Mouse (Mus musculus) embryonic facial prominence, embryonic 11.5 days (tissue): ENCODE measurements around the gene Rab24. TPM values are rescaled to one million over a fixed set of nuclear protein-coding genes. Genes with fewer than 3 reads are reported as not detected.

Experiments
- ATAC-seq: fragments of 200-750 bp; cut with Nextera tagmentation; replicated peaks from 2 replicates; pipeline ENCODE4 v1.8.0; 2017; ENCODE audit warnings: low read depth; ENCODE audit not compliant: insufficient number of reproducible peaks, low FRiP score, low TSS enrichment
- DNase-seq: peaks from one replicate; pipeline ENCODE4 v3.0.0-alpha.2; 2015; ENCODE audit warnings: low spot score
- H3K27ac ChIP-seq: fragments of 300-500 bp; sonication (generic); replicated peaks from 2 replicates; pipeline ENCODE4 v1.5.1; 2014; ENCODE audit warnings: mild to moderate bottlenecking, low read depth, low read length, control low read depth
- H3K27me3 ChIP-seq: fragments of 300-500 bp; sonication (generic); 2 replicates; pipeline ENCODE4 v1.6.1; 2014; ENCODE audit warnings: mild to moderate bottlenecking, low read length, moderate library complexity, mixed read lengths; ENCODE audit not compliant: control insufficient read depth, insufficient read depth
- H3K36me3 ChIP-seq: fragments of 300-500 bp; sonication (generic); replicated peaks from 2 replicates; pipeline ENCODE4 v1.6.1; 2014; ENCODE audit warnings: low read depth, mild to moderate bottlenecking, low read length, moderate library complexity, mixed read lengths; ENCODE audit not compliant: control insufficient read depth, insufficient read depth
- H3K4me1 ChIP-seq: fragments of 300-500 bp; sonication (generic); 2 replicates; pipeline ENCODE4 v1.6.1; 2014; ENCODE audit warnings: low read length, mixed read lengths; ENCODE audit not compliant: control insufficient read depth, insufficient read depth
- H3K4me2 ChIP-seq: fragments of 300-500 bp; sonication (generic); 2 replicates; pipeline ENCODE4 v1.6.1; 2014; ENCODE audit warnings: low read depth, mild to moderate bottlenecking, control low read depth, low read length, moderate library complexity
- H3K4me3 ChIP-seq: fragments of 300-500 bp; sonication (generic); 2 replicates; pipeline ENCODE4 v1.5.1; 2014; ENCODE audit warnings: low read depth, low read length, control low read depth
- H3K9ac ChIP-seq: fragments of 300-500 bp; sonication (generic); replicated peaks from 2 replicates; pipeline ENCODE4 v1.6.1; 2014; ENCODE audit warnings: mild to moderate bottlenecking, control low read depth, low read length
- H3K9me3 ChIP-seq: fragments of 300-500 bp; sonication (generic); replicated peaks from 2 replicates; pipeline ENCODE4 v1.6.1; 2016; ENCODE audit warnings: mild to moderate bottlenecking, low read length, inconsistent platforms, mixed read lengths; ENCODE audit not compliant: control insufficient read depth
- WGBS: fragments of 180-500 bp; shearing (Covaris S2); extraction: QIAGEN DNeasy Blood & Tissue Kit; methylation state at CpG from one replicate; pipeline ENCODE4 v1.1.7; 2014; 5-methylcytosine and 5-hydroxymethylcytosine counted together
- polyA plus RNA-seq: library from polyadenylated mRNA; unstranded; fragments of >200 nt; fragmentation: Nextera tagmentation; extraction: Ambion mirVana; gene quantifications from 2 replicates; pipeline ENCODE4 v1.2.1, GENCODE M21; 2014

Rab24 gene
- 84.8 and 104 TPM in 2 replicates for polyA plus RNA-seq

DNA sequence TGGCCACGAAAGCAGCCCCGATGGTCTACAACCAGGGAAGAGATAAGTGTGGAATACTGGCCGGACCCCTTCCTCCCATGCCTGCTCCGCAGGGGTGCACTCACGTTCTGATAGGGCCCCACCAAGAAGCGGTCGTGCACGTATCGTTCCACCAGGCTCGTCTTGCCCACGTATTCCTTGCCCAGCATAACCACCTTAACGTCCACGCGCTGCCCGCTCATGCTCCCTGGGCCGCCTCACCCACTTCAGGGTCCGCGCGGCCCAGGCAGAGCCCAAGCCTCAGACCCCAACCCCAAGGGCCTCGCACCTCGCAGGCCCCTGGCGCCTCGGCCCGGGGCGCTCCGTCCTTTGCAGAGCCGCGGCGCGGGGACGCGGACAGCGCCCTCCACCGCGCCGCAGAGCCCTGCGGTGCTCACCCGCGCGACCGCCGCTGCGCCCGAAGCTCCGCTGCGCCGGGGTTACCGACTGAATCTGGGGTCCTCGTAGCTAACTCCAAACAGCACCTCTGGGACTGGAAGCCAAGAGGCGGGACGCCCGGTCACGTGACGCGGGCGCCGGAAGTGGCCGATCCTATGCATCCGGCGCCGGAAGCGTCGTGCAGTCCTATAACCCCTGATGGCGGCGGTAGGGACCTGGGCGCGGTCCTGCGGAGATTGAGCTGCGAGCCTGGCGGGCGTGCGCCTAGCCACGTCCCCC lies at the start of gene Rab24:
Rab24 (minus strand) TSS at position 513 of the 696 bp plus-strand sequence.
- peak; percentile 84 for ATAC-seq

DNA sequence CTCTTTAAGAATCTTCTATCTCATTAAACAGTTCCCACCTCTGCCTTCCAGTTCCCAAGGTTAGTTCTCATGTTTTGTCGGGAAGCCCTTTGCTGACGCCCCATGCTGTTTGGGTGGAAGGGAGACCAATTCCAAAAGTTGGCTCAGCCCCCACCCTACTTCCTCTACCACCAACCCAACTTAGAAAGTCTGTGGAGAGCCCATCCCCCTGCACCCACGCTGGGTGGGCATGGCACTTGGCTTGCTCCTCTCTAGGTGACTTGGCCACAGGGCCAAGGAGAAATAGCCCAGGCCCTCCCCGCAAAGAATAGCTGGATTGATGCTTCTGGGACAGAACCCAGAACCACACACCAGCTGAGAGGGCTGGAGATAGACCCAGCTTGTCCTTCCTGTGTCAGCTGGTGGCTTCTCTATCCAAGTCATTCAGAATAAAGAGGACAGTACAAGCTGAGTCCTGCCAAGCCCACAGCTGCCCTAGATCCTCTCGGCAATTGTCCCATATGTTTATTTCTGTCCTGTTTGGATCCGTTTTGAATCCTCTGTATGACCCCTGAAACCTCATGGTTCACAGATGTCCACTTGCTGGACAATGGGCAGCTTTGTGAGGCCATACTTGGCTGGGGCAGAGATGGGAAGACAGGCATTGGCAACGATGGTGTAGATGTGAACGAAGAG lies 49.4 kb upstream of the Rab24 start:
- Histone ChIP-seq H3K4me3 (no peak overlapping the region), H3K9ac (no peak overlapping the region), H3K27ac (no peak overlapping the region), H3K4me2 (no peak overlapping the region), H3K27me3 (no peaks in the 10 kb centered on the region), H3K9me3 (no peaks in the 10 kb centered on the region), H3K36me3 (no peaks in the 10 kb centered on the region), H3K4me1 (no peaks in the 10 kb centered on the region)
- 54% methylated on average over 8 of the region's 8 CpGs for WGBS
- ATAC-seq (no peak), DNase-seq (no peak)

More for the DNA sequence above, at the start of gene Rab24:
- Histone ChIP-seq H3K4me3 (peak within 1 kb of the TSS; percentile 95), H3K27ac (peak within 1 kb of the TSS; percentile 54; the same call in 1 of the 2 replicates), H3K9me3 (no peaks in the 10 kb centered on the region), H3K9ac (peak within 1 kb of the TSS; percentile 95), H3K36me3 (peaks cover 13% of the 10 kb centered on the region), H3K4me2 (peak within 1 kb of the TSS; percentile 80), H3K27me3 (no peaks in the 10 kb centered on the region), H3K4me1 (no peaks in the 10 kb centered on the region)
- under 1% methylated on average over 73 of the region's 73 CpGs for WGBS
- peak; percentile 97 for DNase-seq

GRCm38 (mm10) chr13:55370234-55370633 lies 48.5 kb upstream of the Rab24 start:
- 67% methylated on average over 3 of the region's 3 CpGs for WGBS
- no peak for DNase-seq

GRCm38 (mm10) chr13:55369531-55370114 lies 47.9 kb upstream of the Rab24 start, which contains the start of gene Rgs14:
Gene Rgs14 (plus strand): TSS chr13:55369732.
- Histone ChIP-seq H3K27me3 (no peaks in the 10 kb centered on the region), H3K4me3 (no peak within 1 kb of the TSS), H3K9me3 (no peaks in the 10 kb centered on the region), H3K27ac (no peak within 1 kb of the TSS), H3K9ac (no peak within 1 kb of the TSS), H3K4me1 (no peaks in the 10 kb centered on the region), H3K36me3 (no peaks in the 10 kb centered on the region), H3K4me2 (no peak within 1 kb of the TSS)
- ATAC-seq (no peak), DNase-seq (no peak)
- WGBS: 59% methylated on average over 13 of the region's 13 CpGs

More at GRCm38 (mm10) chr13:55370234-55370633, 48.5 kb upstream of the Rab24 start:
- Histone ChIP-seq H3K27ac (no peak overlapping the region), H3K36me3 (no peaks in the 10 kb centered on the region), H3K4me1 (no peaks in the 10 kb centered on the region), H3K4me2 (no peak overlapping the region), H3K9ac (no peak overlapping the region), H3K4me3 (no peak overlapping the region), H3K9me3 (no peaks in the 10 kb centered on the region), H3K27me3 (no peaks in the 10 kb centered on the region)
- no peak for ATAC-seq

DNA sequence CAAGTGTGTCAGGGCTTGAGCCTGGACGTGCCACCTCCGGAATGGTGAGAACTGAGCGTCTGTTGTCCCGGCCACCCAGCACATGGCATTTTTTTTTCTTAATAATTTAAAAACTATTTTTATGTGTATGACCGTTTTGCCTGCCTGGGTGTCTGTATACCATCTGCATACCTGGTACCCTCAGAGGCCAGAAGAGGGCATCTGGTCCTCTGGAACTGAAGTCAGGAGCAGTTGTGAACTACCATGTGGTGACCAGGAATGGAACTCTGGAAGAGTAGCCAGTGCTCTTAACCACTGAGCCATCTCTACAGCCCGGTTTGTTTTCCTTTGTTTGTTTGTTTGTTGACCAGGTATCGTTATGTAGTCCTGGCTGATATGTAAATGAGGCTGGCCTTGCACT lies 46.7 kb upstream of the Rab24 start:
- ATAC-seq (no peak), DNase-seq (no peak)
- H3K36me3 ChIP-seq: no peaks in the 10 kb centered on the region
- 79% methylated on average over 7 of the region's 7 CpGs for WGBS
- H3K9me3 ChIP-seq: no peaks in the 10 kb centered on the region
- H3K4me3 ChIP-seq: no peak overlapping the region
- no peaks in the 10 kb centered on the region for H3K4me1 ChIP-seq
- H3K4me2 ChIP-seq: no peak overlapping the region
- no peak overlapping the region for H3K9ac ChIP-seq
- no peak overlapping the region for H3K27ac ChIP-seq
- no peaks in the 10 kb centered on the region for H3K27me3 ChIP-seq

GRCm38 (mm10) chr13:55362453-55363060 lies 40.8 kb upstream of the Rab24 start, which contains the start of gene Lman2:
Gene Lman2 (minus strand): TSS chr13:55362783.
- H3K4me3 ChIP-seq: peak within 1 kb of the TSS; percentile 98
- H3K4me2 ChIP-seq: peak within 1 kb of the TSS; percentile 74
- ATAC-seq (peak; percentile 98), DNase-seq (peak; percentile 100)
- no peaks in the 10 kb centered on the region for H3K36me3 ChIP-seq
- no peaks in the 10 kb centered on the region; the same call in 1 of the 2 replicates for H3K27me3 ChIP-seq
- H3K9me3 ChIP-seq: no peaks in the 10 kb centered on the region
- under 1% methylated on average over 35 of the region's 35 CpGs for WGBS
- peak within 1 kb of the TSS; percentile 87 for H3K9ac ChIP-seq
- H3K27ac ChIP-seq: peak within 1 kb of the TSS; percentile 80
- H3K4me1 ChIP-seq: no peaks in the 10 kb centered on the region; the same call in 1 of the 2 replicates

DNA sequence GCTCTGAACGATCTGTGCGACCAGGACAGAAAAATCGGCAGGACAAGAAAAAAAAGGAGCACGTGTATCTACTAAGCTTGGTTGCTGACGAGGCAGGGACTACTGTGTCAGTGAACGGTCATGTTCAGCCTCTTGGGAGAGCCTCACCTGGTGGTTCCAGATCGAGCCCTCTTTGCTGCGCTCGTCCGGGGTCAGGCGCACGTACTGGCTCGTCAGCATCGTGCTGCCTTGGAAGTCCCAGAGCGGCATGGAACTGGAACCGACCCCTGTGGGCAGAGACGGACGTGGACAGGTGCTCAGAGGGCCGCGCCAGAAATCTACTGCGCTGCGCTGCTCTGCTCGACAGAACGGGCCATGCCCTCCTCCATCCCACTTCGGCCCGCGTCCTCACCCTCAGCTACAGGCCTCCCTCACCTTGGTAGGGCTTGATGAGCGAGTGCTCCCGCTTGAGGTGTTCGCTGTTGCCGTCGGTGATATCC lies 40.3 kb upstream of the Rab24 start:
- Histone ChIP-seq H3K27ac (peak overlapping the region; percentile 80), H3K4me3 (peak overlapping the region; percentile 98), H3K4me1 (no peaks in the 10 kb centered on the region; the same call in 1 of the 2 replicates), H3K9ac (peak overlapping the region; percentile 87), H3K4me2 (peak overlapping the region; percentile 74), H3K36me3 (no peaks in the 10 kb centered on the region), H3K27me3 (no peaks in the 10 kb centered on the region; the same call in 1 of the 2 replicates), H3K9me3 (no peaks in the 10 kb centered on the region)
- DNase-seq: peak; percentile 3
- under 1% methylated on average over 32 of the region's 32 CpGs for WGBS
- peak; percentile 46 for ATAC-seq
